Mouse (Mus musculus) midbrain, embryonic 11.5 days (tissue): ENCODE measurements at regions not wholly inside any gene's neighbourhood (a gene's known extent, or its start where the extent isn't known, plus 50 kb on each side); places are given as distances from the start of the nearest gene placed in this dataset.

Experiments
- ATAC-seq: fragments of 200-750 bp; cut with Nextera tagmentation; 2 replicates; pipeline ENCODE4 v1.8.0; 2017; ENCODE audit warnings: moderate TSS enrichment, moderate library complexity; ENCODE audit not compliant: low FRiP score
- DNase-seq: peaks from one replicate; pipeline ENCODE4 v3.0.0; 2015; ENCODE audit warnings: low spot score; ENCODE audit errors: missing footprints
- H3K27ac ChIP-seq: fragments of 300-500 bp; sonication (generic); 2 replicates; pipeline ENCODE4 v1.5.1; 2014; ENCODE audit warnings: low read depth, low read length
- H3K27me3 ChIP-seq: fragments of 300-500 bp; sonication (generic); 2 replicates; pipeline ENCODE4 v1.6.1; 2014; ENCODE audit warnings: mild to moderate bottlenecking, low read length, moderate library complexity, mixed read lengths; ENCODE audit not compliant: control insufficient read depth, insufficient read depth
- H3K36me3 ChIP-seq: fragments of 300-500 bp; sonication (generic); 2 replicates; pipeline ENCODE4 v1.6.1; 2014; ENCODE audit warnings: mild to moderate bottlenecking, low read length, moderate library complexity, mixed read lengths; ENCODE audit not compliant: control insufficient read depth, insufficient read depth
- H3K4me1 ChIP-seq: fragments of 300-500 bp; sonication (generic); 2 replicates; pipeline ENCODE4 v1.6.1; 2014; ENCODE audit warnings: low read length; ENCODE audit not compliant: control insufficient read depth, insufficient read depth
- H3K4me2 ChIP-seq: fragments of 300-500 bp; sonication (generic); 2 replicates; pipeline ENCODE4 v1.6.1; 2014; ENCODE audit warnings: mild to moderate bottlenecking, moderate library complexity
- H3K4me3 ChIP-seq: fragments of 300-500 bp; sonication (generic); 2 replicates; pipeline ENCODE4 v1.5.1; 2014; ENCODE audit warnings: low read depth, low read length
- H3K9ac ChIP-seq: fragments of 300-500 bp; sonication (generic); 2 replicates; pipeline ENCODE4 v1.6.1; 2014; ENCODE audit warnings: low read length
- H3K9me3 ChIP-seq: fragments of 300-500 bp; sonication (generic); 2 replicates; pipeline ENCODE4 v1.6.1; 2016; ENCODE audit warnings: low read length; ENCODE audit not compliant: control insufficient read depth
- WGBS: fragments of 180-500 bp; shearing (Covaris S2); extraction: QIAGEN DNeasy Blood & Tissue Kit; methylation state at CpG from one replicate; pipeline ENCODE4 v1.1.7; 2014; 5-methylcytosine and 5-hydroxymethylcytosine counted together

DNA sequence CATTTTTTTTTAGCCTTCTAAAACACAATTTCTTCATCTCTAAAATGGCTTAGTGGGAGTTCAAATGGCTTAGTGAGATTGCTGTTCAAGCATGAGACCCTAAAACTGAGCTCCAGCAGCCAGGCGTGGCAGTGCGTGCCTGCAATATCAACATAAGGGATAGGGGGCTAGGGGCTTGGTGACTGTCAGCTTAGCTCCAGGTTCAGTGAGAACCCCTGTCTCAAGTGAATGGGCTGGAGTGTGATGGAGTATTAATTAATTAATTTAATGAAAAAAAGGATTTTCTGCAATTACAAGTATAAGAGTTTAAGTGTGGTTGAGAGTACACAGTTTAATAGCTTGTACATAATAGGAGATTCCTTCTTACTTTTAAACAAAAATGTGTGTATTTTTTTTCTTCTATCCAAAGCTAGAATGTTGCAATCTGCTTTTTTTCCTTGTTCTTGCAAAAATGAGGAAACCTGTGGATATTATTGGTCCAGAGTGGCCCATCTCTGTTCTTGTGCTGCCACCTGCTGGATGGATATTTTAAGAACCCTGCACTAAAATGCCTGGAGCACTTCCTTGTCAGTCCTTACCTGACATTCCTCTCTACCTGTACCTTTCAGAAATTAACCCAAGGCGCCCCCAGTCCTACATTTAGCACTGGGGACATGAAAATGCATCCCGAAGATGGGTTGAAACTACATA, 54.0 kb upstream of the Usp47 start:
- ATAC-seq (no peak), DNase-seq (peak; percentile 95)
- Histone ChIP-seq H3K9ac (no peak overlapping the region), H3K4me3 (no peak overlapping the region), H3K27me3 (no peaks in the 10 kb centered on the region), H3K27ac (no peak overlapping the region), H3K9me3 (no peaks in the 10 kb centered on the region), H3K4me1 (peaks cover 4% of the 10 kb centered on the region; the same call in 1 of the 2 replicates), H3K36me3 (no peaks in the 10 kb centered on the region), H3K4me2 (no peak overlapping the region)
- WGBS: 55% methylated on average over 4 of the region's 4 CpGs

DNA sequence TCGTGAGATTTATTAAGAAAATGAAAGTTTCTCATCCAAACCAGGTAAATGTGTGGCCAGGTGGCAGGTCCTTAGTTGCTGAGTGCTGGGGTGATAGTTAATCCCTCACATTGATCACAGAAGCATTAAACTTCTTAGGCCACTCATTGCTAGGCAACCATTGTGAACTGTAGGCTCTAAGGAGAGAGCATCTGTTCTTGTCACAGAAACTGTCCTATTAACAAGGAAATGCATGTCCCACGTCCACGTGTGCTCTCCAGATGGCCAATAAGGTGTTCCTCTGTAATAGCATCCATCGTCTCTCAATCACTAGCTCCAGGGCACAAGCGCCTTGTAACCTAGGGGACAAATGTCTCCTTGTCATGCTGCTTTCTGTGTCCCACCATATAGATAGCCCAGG, 55.0 kb upstream of the Usp47 start:
- no peak for DNase-seq
- H3K27me3 ChIP-seq: no peaks in the 10 kb centered on the region
- H3K36me3 ChIP-seq: no peaks in the 10 kb centered on the region
- H3K4me1 ChIP-seq: peaks cover 4% of the 10 kb centered on the region; the same call in 1 of the 2 replicates
- no peak for ATAC-seq
- H3K9ac ChIP-seq: no peak overlapping the region; the same call in 1 of the 2 replicates
- no peak overlapping the region for H3K4me2 ChIP-seq
- WGBS: 51% methylated on average over 5 of the region's 5 CpGs
- H3K9me3 ChIP-seq: no peaks in the 10 kb centered on the region
- no peak overlapping the region for H3K4me3 ChIP-seq
- no peak overlapping the region for H3K27ac ChIP-seq

DNA sequence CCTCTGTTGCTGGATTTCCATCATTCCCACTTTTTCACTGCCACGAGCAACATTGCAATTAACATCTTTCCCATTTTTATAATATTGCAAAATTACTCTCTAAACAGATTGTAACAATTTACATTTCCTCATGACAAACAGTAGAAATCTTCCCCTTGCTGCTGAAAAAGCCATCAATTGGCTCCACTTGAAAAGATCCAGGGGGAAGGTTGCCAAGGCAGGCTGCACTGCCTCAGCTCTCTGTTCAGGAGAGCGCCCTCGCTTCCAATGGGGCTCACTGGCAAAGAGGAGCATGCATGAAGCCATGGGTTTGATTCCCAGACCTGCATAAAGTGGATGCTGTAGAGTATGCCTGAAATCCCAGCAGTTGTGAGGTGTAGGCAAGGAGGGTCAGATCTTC, 56.6 kb upstream of the Usp47 start:
- DNase-seq (no peak), ATAC-seq (no peak)
- Histone ChIP-seq H3K27ac (no peak overlapping the region), H3K36me3 (no peaks in the 10 kb centered on the region), H3K4me3 (no peak overlapping the region), H3K4me1 (peaks cover 4% of the 10 kb centered on the region; the same call in 1 of the 2 replicates), H3K4me2 (no peak overlapping the region), H3K9me3 (no peaks in the 10 kb centered on the region), H3K27me3 (no peaks in the 10 kb centered on the region), H3K9ac (no peak overlapping the region)
- WGBS: 89% methylated on average over 3 of the region's 3 CpGs

DNA sequence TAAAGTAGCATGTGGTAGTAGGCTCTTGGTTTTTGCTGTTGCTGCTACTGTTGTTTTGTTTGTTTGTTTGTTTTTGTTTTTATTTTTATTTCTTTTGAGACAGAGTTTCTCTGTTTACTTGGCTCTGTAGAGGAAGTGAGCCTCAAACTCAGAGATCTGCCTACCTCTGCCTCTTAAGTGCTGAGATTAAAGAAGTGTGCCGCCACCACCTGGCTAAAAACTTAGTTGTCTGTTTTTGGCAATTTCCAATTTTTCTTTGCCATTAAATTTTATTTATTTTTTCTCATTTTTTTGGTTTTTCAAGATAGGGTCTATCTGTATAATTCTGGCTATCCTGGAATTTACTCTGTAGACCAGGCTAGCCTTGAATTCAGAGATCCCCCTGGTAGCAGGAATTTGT, 59.3 kb upstream of the Usp47 start:
- no peaks in the 10 kb centered on the region for H3K9me3 ChIP-seq
- H3K4me1 ChIP-seq: peaks cover 4% of the 10 kb centered on the region; the same call in 1 of the 2 replicates
- no peak overlapping the region for H3K9ac ChIP-seq
- H3K4me3 ChIP-seq: no peak overlapping the region
- ATAC-seq (no peak), DNase-seq (no peak)
- H3K27me3 ChIP-seq: no peaks in the 10 kb centered on the region
- no peak overlapping the region for H3K27ac ChIP-seq
- no peak overlapping the region for H3K4me2 ChIP-seq
- no peaks in the 10 kb centered on the region for H3K36me3 ChIP-seq
- WGBS: 79% methylated on average over 1 of the region's 1 CpGs

DNA sequence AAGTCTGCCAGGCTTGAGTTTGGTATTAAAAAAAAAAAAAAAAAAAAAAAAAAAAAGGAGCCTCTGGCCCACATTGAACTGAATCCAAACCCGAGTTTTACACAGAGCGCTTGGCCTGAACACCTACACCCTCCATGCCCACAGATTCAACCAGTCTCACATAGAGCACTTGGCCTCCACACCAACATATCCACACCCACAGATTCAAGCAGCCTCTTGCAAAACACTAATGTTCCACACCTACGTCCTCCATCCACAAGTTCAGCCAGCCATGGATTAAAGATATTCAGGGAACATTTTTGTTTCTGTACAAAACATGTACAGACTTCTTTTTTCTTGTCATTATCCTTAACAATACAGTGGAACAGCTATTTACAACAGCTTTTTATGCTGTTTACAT, 63.3 kb upstream of the Usp47 start:
- Histone ChIP-seq H3K4me1 (no peaks in the 10 kb centered on the region), H3K36me3 (no peaks in the 10 kb centered on the region), H3K4me3 (no peak overlapping the region), H3K9me3 (no peaks in the 10 kb centered on the region), H3K4me2 (no peak overlapping the region), H3K9ac (no peak overlapping the region), H3K27me3 (no peaks in the 10 kb centered on the region), H3K27ac (no peak overlapping the region)
- WGBS: 86% methylated on average over 3 of the region's 3 CpGs
- DNase-seq (no peak), ATAC-seq (no peak)

DNA sequence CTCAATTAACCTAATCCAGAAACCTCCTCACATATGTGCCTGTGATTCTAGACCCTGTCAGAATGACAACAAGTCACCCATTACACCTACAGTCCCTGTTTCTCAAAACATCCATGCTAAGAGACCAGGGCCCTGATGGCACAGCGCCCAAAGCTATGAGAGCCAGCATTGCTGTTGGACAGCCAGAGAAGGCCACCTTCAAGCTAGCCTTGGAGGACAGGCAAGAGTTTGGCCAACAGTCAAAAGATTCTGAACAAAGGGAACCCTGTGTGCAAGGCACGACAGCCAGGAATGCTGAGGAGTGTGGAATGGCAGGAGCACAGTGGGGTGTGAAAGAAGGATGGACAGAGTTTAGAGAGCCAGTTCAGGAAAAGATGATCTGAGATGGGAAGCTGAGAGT, 66.6 kb upstream of the Usp47 start:
- 84% methylated on average over 2 of the region's 2 CpGs for WGBS
- H3K27ac ChIP-seq: no peak overlapping the region
- H3K4me2 ChIP-seq: no peak overlapping the region
- H3K9ac ChIP-seq: no peak overlapping the region
- ATAC-seq (no peak), DNase-seq (no peak)
- no peaks in the 10 kb centered on the region for H3K9me3 ChIP-seq
- no peaks in the 10 kb centered on the region for H3K27me3 ChIP-seq
- no peaks in the 10 kb centered on the region for H3K36me3 ChIP-seq
- H3K4me3 ChIP-seq: no peak overlapping the region
- no peaks in the 10 kb centered on the region for H3K4me1 ChIP-seq

DNA sequence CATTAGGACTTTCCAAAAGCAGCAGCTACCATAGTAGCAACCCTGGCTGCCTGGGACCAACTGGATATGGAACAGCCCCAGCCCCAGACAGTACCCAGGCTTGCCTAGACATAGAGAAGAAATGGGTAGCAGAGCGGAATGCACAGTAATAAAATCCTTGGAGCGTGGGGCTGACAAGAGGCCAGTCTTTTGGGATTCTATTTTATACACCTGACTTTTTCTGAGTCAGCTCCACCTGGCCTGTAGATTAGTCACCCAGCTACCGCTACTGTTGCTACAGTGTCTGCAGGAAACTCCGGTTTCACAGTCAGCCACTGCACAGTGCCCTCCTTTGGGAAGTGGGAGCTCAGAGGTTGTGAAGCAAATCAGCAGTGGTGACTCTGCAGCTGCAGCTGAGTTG, 83.7 kb upstream of the Usp47 start:
- H3K9ac ChIP-seq: no peak overlapping the region
- no peaks in the 10 kb centered on the region for H3K4me1 ChIP-seq
- no peak for ATAC-seq
- no peaks in the 10 kb centered on the region for H3K9me3 ChIP-seq
- H3K36me3 ChIP-seq: no peaks in the 10 kb centered on the region
- H3K4me3 ChIP-seq: no peak overlapping the region
- no peaks in the 10 kb centered on the region for H3K27me3 ChIP-seq
- DNase-seq: no peak
- WGBS: 90% methylated on average over 4 of the region's 4 CpGs
- no peak overlapping the region for H3K4me2 ChIP-seq
- no peak overlapping the region for H3K27ac ChIP-seq

DNA sequence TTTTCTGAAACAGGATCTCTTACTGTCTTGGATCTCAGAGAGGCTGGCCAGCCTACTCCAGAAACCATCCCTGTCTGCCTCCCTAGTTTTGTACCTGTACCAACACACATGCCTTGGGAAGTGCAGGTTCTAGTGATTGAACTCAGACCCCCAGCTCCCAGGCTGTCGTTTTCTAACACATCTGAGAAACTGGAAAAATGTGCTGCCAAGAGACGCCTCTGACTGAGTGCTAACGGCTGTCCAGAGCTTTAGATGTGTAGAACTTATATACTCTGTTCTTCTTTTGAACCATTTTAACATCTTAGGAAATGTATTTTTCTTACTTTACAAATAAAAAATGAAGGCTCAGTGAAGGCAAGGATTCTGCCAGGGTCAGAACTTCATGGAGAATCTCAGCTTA, 85.8 kb upstream of the Usp47 start:
- Histone ChIP-seq H3K36me3 (no peaks in the 10 kb centered on the region), H3K27ac (no peak overlapping the region), H3K4me2 (no peak overlapping the region), H3K9me3 (no peaks in the 10 kb centered on the region), H3K9ac (no peak overlapping the region), H3K4me1 (no peaks in the 10 kb centered on the region), H3K27me3 (no peaks in the 10 kb centered on the region), H3K4me3 (no peak overlapping the region)
- WGBS: 89% methylated on average over 3 of the region's 3 CpGs
- ATAC-seq: no peak
- no peak for DNase-seq

DNA sequence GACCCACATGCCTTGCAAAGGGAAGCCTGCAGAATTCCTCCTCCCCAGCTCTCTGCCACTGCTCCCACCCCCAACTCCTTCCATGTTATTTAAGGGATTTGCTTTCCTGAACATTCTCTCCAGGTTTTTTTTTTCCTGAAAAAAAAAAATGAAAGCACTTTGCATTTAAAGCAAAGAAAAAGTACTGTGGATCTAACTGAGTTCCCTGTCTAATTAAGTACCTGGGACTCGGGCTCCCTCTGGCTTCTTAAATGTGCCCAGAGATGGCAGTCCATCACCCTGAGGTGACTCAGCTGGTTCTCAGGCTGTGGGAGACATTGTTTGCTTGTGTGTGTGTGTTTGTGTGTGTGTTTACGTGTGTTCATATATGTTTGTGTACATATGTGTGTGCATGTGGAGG, 86.2 kb upstream of the Usp47 start:
- no peak overlapping the region for H3K9ac ChIP-seq
- H3K4me2 ChIP-seq: no peak overlapping the region
- 83% methylated on average over 2 of the region's 2 CpGs for WGBS
- no peaks in the 10 kb centered on the region for H3K4me1 ChIP-seq
- H3K36me3 ChIP-seq: no peaks in the 10 kb centered on the region
- no peaks in the 10 kb centered on the region for H3K9me3 ChIP-seq
- ATAC-seq (no peak), DNase-seq (no peak)
- no peaks in the 10 kb centered on the region for H3K27me3 ChIP-seq
- no peak overlapping the region for H3K4me3 ChIP-seq
- H3K27ac ChIP-seq: no peak overlapping the region
